Comparison of ENCODE assay signal across 7 mouse cellular contexts in genomic region chr6:137035611-137036395, GRCm38 (mm10).
DNase-seq lines count a peak whose midpoint lies in the region; TF ChIP-seq lines count a peak whose summit lies in the region.
"Not testable (repeated sequence)": the region's sequence is repeated elsewhere in the genome, so short reads cannot be mapped to it uniquely, and the experiment has no call there.

No protein-coding gene starts in this region.

- TF ChIP-seq POLR2A in kidney, adult 2 months (IDR thresholded peaks at IDR 0.05; ENCODE audit: low read depth, low read length) = not testable (repeated sequence)

- H3K36me3 ChIP-seq in kidney, adult 2 months (ENCODE audit: control insufficient read depth, insufficient read depth, low read length) = not testable (repeated sequence)

- H3K4me3 ChIP-seq in kidney, adult 2 months (ENCODE audit: insufficient read depth, low read depth, low read length) = not testable (repeated sequence)

- H3K27me3 ChIP-seq in kidney, adult 2 months (replicated peaks; ENCODE audit: control insufficient read depth, insufficient read depth, low read length) = not testable (repeated sequence)

- not testable (repeated sequence) for H3K4me1 ChIP-seq in kidney, adult 2 months (ENCODE audit: control insufficient read depth, insufficient read depth, low read length)

- not testable (repeated sequence) for TF ChIP-seq CTCF in kidney, adult 2 months (conservative IDR thresholded peaks at IDR 0.05; ENCODE audit: insufficient read depth, insufficient read length, low read depth, low read length)

- DNase-seq in ES-CJ7 (ENCODE audit: low read depth, low spot score) (peak; percentile 59), R1 (ENCODE audit: low read depth, low spot score) (peak; percentile 59), ZHBTc4 (ENCODE audit: low read depth, low spot score) (peak; percentile 81)
- DNase-seq in heart, adult 11 months = peak; percentile 53
- DNase-seq in kidney, adult 11 months = peak; percentile 25
- peak; percentile 43 for DNase-seq in kidney, adult 2 months
- DNase-seq in kidney, adult 9 months = peak; percentile 12

- WGBS in kidney, adult 2 months = 66% methylated on average over 8 of the region's 8 CpGs

- H3K27ac ChIP-seq in kidney, adult 2 months (ENCODE audit: insufficient read depth, low read depth, low read length) = not testable (repeated sequence)

Comparison
In these comparisons a context has a peak if more than half of its experiments do, and no peak if none do; other contexts are left out.
1. DNase-seq: peak in every context shown above with its lines; median percentile 81 in ZHBTc4; 59 in ES-CJ7; 59 in R1; 53 in heart, adult 11 months; 43 in kidney, adult 2 months; 25 in kidney, adult 11 months; 12 in kidney, adult 9 months.